Mouse (Mus musculus) granulocyte monocyte progenitor cell, adult 5-6 weeks (primary cell): ENCODE results near the gene Nudt3. TPM values are rescaled to one million over a fixed set of nuclear protein-coding genes. Genes with fewer than 3 reads are reported as not detected.
"Not testable (repeated sequence)": the region's sequence is repeated elsewhere in the genome, so short reads cannot be mapped to it uniquely, and the experiment has no call there.

Experiments
- ATAC-seq: replicated peaks from 2 replicates; pipeline ENCODE4 v1.8.0; 2016; ENCODE audit warnings: mild to moderate bottlenecking, moderate TSS enrichment, inconsistent platforms; ENCODE audit not compliant: poor library complexity, severe bottlenecking
- total RNA-seq, 2 experiments: library from RNA; stranded (forward) in 1 of 2; stranded (reverse) in 1 of 2; fragments of 200-712, 200-1000 nt in 1 of 2; fragments of >200 nt in 1 of 2; fragmentation: Nextera tagmentation in 1 of 2; gene quantifications; 2 replicates each; pipeline ENCODE4 v1.2.3; 2014 to 2017

Gene Nudt3
- total RNA-seq, 2 experiments from 2014 or later = 120 to 173 TPM

- no peak for ATAC-seq
Observed at GRCm38 (mm10) chr17:27636132-27637020, 13.1 kb upstream of the Nudt3 start, which contains the start of gene Rps10. Gene Rps10, minus strand, starts transcription at chr17:27636669.

GRCm38 (mm10) chr17:27635575-27635903, 12.2 kb upstream of the Nudt3 start:
- not testable (repeated sequence) for ATAC-seq

GRCm38 (mm10) chr17:27634871-27635574, 11.7 kb upstream of the Nudt3 start, which contains the start of gene RPS10-NUDT3:
Gene RPS10-NUDT3, minus strand, starts transcription at chr17:27635222.
- peak; percentile 94 for ATAC-seq

- peak; percentile 83 for ATAC-seq
Observed at GRCm38 (mm10) chr17:27629249-27630020, 6.1 kb upstream of the Nudt3 start.

- ATAC-seq = no peak
Observed at GRCm38 (mm10) chr17:27628376-27628775, 5.1 kb upstream of the Nudt3 start.

- no peak for ATAC-seq
Observed at GRCm38 (mm10) chr17:27627451-27627850, 4.2 kb upstream of the Nudt3 start.

- ATAC-seq = 0 out of 2 replicates have a peak, but pooled peaks have one; percentile 4
Observed at GRCm38 (mm10) chr17:27626681-27627080, 3.4 kb upstream of the Nudt3 start.

- ATAC-seq = no peak
Observed at GRCm38 (mm10) chr17:27625455-27626251, 2.4 kb upstream of the Nudt3 start.

GRCm38 (mm10) chr17:27622611-27623359, 510 bp downstream of the Nudt3 start:
- peak; percentile 20; the same call in 1 of the 2 replicates for ATAC-seq

- ATAC-seq = peak; percentile 62
Observed at GRCm38 (mm10) chr17:27621705-27622531, 1.4 kb downstream of the Nudt3 start.

- ATAC-seq = no peak
Observed at GRCm38 (mm10) chr17:27621161-27621560, 2.1 kb downstream of the Nudt3 start.

GRCm38 (mm10) chr17:27615388-27615787, 7.9 kb downstream of the Nudt3 start:
- peak; percentile 53 for ATAC-seq

- ATAC-seq = no peak
Observed at GRCm38 (mm10) chr17:27613016-27613415, 10.3 kb downstream of the Nudt3 start.

- peak; percentile 79 for ATAC-seq
Observed at GRCm38 (mm10) chr17:27611994-27612393, 11.3 kb downstream of the Nudt3 start.

- no peak for ATAC-seq
Observed at GRCm38 (mm10) chr17:27611519-27611884, 11.8 kb downstream of the Nudt3 start.

GRCm38 (mm10) chr17:27610679-27611518, 12.4 kb downstream of the Nudt3 start:
- no peak for ATAC-seq

- ATAC-seq = no peak
Observed at GRCm38 (mm10) chr17:27609576-27609975, 13.7 kb downstream of the Nudt3 start.
